Comparison of ENCODE assay signal across 14 mouse cellular contexts in the genomic region with DNA sequence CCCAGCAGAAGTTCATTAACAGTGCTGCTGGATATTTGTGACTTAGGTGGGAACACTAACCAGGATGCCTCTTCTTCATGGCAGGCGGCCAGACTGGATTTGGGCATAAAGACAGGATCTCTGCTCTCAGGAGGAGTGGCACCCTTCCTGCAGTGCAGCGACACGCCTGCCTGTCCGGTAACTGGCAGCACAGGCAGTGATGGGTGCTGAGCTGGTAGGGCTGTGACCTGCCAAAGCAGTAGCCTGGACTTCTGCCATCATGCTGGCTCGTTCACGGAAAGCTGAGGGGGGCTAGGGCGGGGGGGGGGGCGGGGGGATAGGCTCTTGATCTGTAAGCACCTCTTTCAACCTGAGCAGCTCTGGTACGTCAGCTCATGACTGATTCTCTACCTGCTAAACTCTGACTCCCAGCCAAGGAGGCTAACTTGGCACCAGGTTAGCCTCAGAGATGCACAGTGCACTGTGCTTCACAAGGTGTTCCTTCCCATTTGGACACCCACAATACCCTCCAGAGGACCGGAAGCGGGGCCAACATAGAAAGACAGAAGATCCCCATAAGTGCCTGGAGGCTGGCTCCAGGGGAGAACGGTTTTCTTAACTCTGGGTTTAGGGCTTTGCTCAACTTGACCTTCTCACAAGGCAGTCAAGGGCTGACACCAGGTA.
DNase-seq lines count a peak whose midpoint lies in the region; TF ChIP-seq lines count a peak whose summit lies in the region.
"Had no signal": no experiment of that assay in that cellular context is flagged by ENCODE, and none has a peak within 500 bp of the region (broad histone marks: within the 10 kb centered on the region; RNA-seq: fewer than 3 reads in every experiment).

No protein-coding gene starts in this region.

- DNase-seq in heart, adult 11 months: peak; percentile 97
- no peak for DNase-seq in heart, postnatal 36 days
- peak; percentile 44 for DNase-seq in liver, adult 2 months (ENCODE audit: extremely low read depth, low read depth, low spot score)
- no peak for DNase-seq in liver
- DNase-seq in cerebellum, adult 9-10 months: peak; percentile 59
- no peak for DNase-seq in lung, adult 18-20 months
- DNase-seq: adrenal gland, adult 2 months; liver, postnatal 0 days; spleen, adult 18-20 months had no signal

- H3K79me2 ChIP-seq in liver, adult 2 months (ENCODE audit: control insufficient read depth, insufficient read depth, low read length): no peaks in the 10 kb centered on the region; the same call in 1 of the 2 replicates

- H3K4me3 ChIP-seq in liver, adult 2 months (ENCODE audit: insufficient read depth, low read depth, low read length): no peak overlapping the region
- H3K4me3 ChIP-seq in olfactory bulb, adult 2 months (ENCODE audit: insufficient read depth, low read depth, low read length): no peak overlapping the region
- H3K4me3 ChIP-seq: embryonic facial prominence, embryonic 13.5 days; forebrain, embryonic 13.5 days had no signal

- H3K4me1 ChIP-seq in liver, adult 2 months (ENCODE audit: control insufficient read depth, insufficient read depth, low read length): peaks cover 17% of the 10 kb centered on the region
- H3K4me1 ChIP-seq in olfactory bulb, adult 2 months (ENCODE audit: control insufficient read depth, insufficient read depth, low read length): peaks cover 26% of the 10 kb centered on the region

- H3K27me3 ChIP-seq in liver, adult 2 months (ENCODE audit: control insufficient read depth, insufficient read depth, low read length): no peaks in the 10 kb centered on the region
- H3K27me3 ChIP-seq: embryonic facial prominence, embryonic 13.5 days; forebrain, embryonic 13.5 days had no signal

- no peak overlapping the region for H3K9ac ChIP-seq in liver, adult 2 months (ENCODE audit: low read depth, low read length)
- H3K9ac ChIP-seq: embryonic facial prominence, embryonic 13.5 days; forebrain, embryonic 13.5 days; liver, postnatal 0 days had no signal

- 45% methylated on average over 12 of the region's 12 CpGs for WGBS in liver, adult 2 months
- 42% methylated on average over 12 of the region's 12 CpGs for WGBS in olfactory bulb, adult 2 months

- TF ChIP-seq POLR2A in liver, adult 2 months (IDR thresholded peaks at IDR 0.05; ENCODE audit: extremely low read depth, insufficient read depth, low read length): no peak
- TF ChIP-seq POLR2A in olfactory bulb, adult 2 months (IDR thresholded peaks at IDR 0.05; ENCODE audit: insufficient read depth, low read depth, low read length): no peak

- no peak for TF ChIP-seq CTCF in liver, adult 2 months (IDR thresholded peaks at IDR 0.05; ENCODE audit: low read depth, low read length)
- no peak for TF ChIP-seq CTCF in olfactory bulb, adult 2 months (IDR thresholded peaks at IDR 0.05; ENCODE audit: insufficient read depth, low read depth, low read length)

- H3K36me3 ChIP-seq in liver, adult 2 months (ENCODE audit: control insufficient read depth, insufficient read depth, low read length): peaks cover 14% of the 10 kb centered on the region

- H3K27ac ChIP-seq in liver, adult 2 months (replicated peaks; ENCODE audit: insufficient read depth, low read depth, low read length): no peak overlapping the region
- H3K27ac ChIP-seq in olfactory bulb, adult 2 months (ENCODE audit: insufficient read depth, low read depth, low read length): peak overlapping the region; percentile 54; the same call in 1 of the 2 replicates
- H3K27ac ChIP-seq: embryonic facial prominence, embryonic 13.5 days; forebrain, embryonic 13.5 days; kidney, postnatal 0 days; stomach, postnatal 0 days had no signal

- intact Hi-C loops in heart, postnatal 36 days (cut with DNase I): no loop called here

Comparison
In these comparisons a context has a peak if more than half of its experiments do, and no peak if none do; other contexts are left out.
1. DNase-seq: peak in heart, adult 11 months (single experiment), liver, adult 2 months (single experiment) and cerebellum, adult 9-10 months (single experiment); none in heart, postnatal 36 days (0 of 2), liver (single experiment) and lung, adult 18-20 months (0 of 2).